Comparison of ENCODE assay signal across 9 mouse cellular contexts in genomic region chr2:57350615-57351014, GRCm38 (mm10).
A peak's percentile ranks its signal among the peaks of the same experiment; 100 is the strongest.
DNase-seq lines count a peak whose midpoint lies in the region; ATAC-seq and TF ChIP-seq lines count a peak whose summit lies in the region.
"Had no signal": no experiment of that assay in that cellular context is flagged by ENCODE, and none has a peak within 500 bp of the region (broad histone marks: within the 10 kb centered on the region; RNA-seq: fewer than 3 reads in every experiment).

No protein-coding gene starts in this region.

- peak; percentile 46; the same call in 1 of the 2 replicates for ATAC-seq in forebrain, embryonic 11.5 days (replicated peaks; ENCODE audit: low FRiP score)
- ATAC-seq in forebrain, postnatal 0 days, result no peak
- ATAC-seq in neural tube, embryonic 13.5 days (ENCODE audit: low read depth), result peak; percentile 56; the same call in 1 of the 2 replicates
- ATAC-seq in limb, embryonic 14.5 days (ENCODE audit: low FRiP score, low read depth), result no peak
- 0 out of 2 replicates have a peak, but pooled peaks have one; percentile 50 for ATAC-seq in stomach, embryonic 16.5 days (ENCODE audit: insufficient read depth, low FRiP score)

- H3K4me2 ChIP-seq in forebrain, embryonic 11.5 days (ENCODE audit: low read depth, low read length, severe bottlenecking), result no peak overlapping the region
- H3K4me2 ChIP-seq in forebrain, postnatal 0 days (ENCODE audit: low read depth), result no peak overlapping the region
- H3K4me2 ChIP-seq in neural tube, embryonic 13.5 days, result no peak overlapping the region
- H3K4me2 ChIP-seq in limb, embryonic 14.5 days (replicated peaks; ENCODE audit: low read depth, low read length, severe bottlenecking), result no peak overlapping the region
- H3K4me2 ChIP-seq in stomach, embryonic 16.5 days (ENCODE audit: low read depth, low read length), result 0 out of 2 replicates have a peak overlapping the region, but pooled peaks have one; percentile 8

- DNase-seq in forebrain, embryonic 11.5 days (ENCODE audit: low spot score), result no peak
- no peak for DNase-seq in forebrain, postnatal 0 days
- no peak for DNase-seq in neural tube, embryonic 10.5 days (ENCODE audit: extremely low spot score, low spot score)
- DNase-seq in limb, embryonic 14.5 days (ENCODE audit: low spot score), result peak; percentile 20
- DNase-seq in left cerebral cortex, postnatal 25 days (ENCODE audit: low spot score in 2 of 2), result no peak
- no peak for DNase-seq in yolk sac, embryonic 10.5 days (ENCODE audit: low spot score)
- DNase-seq: kidney, adult 18-20 months had no signal

- 0 out of 2 replicates have a peak, but pooled peaks cover 2% of the 10 kb centered on the region for H3K4me1 ChIP-seq in forebrain, embryonic 11.5 days (replicated peaks; ENCODE audit: control insufficient read depth, insufficient read depth, low read length)
- no peaks in the 10 kb centered on the region for H3K4me1 ChIP-seq in forebrain, postnatal 0 days (ENCODE audit: insufficient read depth)
- H3K4me1 ChIP-seq in neural tube, embryonic 13.5 days (replicated peaks), result 0 out of 2 replicates have a peak, but pooled peaks cover 3% of the 10 kb centered on the region
- H3K4me1 ChIP-seq in limb, embryonic 14.5 days (ENCODE audit: control insufficient read depth, insufficient read depth, low read length), result peaks cover 6% of the 10 kb centered on the region; the same call in 1 of the 2 replicates
- H3K4me1 ChIP-seq in stomach, embryonic 16.5 days (ENCODE audit: control insufficient read depth, insufficient read depth, low read length), result no peaks in the 10 kb centered on the region

- no peaks in the 10 kb centered on the region for H3K36me3 ChIP-seq in forebrain, embryonic 11.5 days (ENCODE audit: control insufficient read depth, insufficient read depth, low read length)
- no peaks in the 10 kb centered on the region; the same call in 1 of the 2 replicates for H3K36me3 ChIP-seq in forebrain, postnatal 0 days (ENCODE audit: insufficient read depth)
- no peaks in the 10 kb centered on the region for H3K36me3 ChIP-seq in neural tube, embryonic 13.5 days
- H3K36me3 ChIP-seq in limb, embryonic 14.5 days (ENCODE audit: control insufficient read depth, insufficient read depth, low read length), result no peaks in the 10 kb centered on the region
- H3K36me3 ChIP-seq in stomach, embryonic 16.5 days (ENCODE audit: control insufficient read depth, insufficient read depth, low read length), result peaks cover 3% of the 10 kb centered on the region; the same call in 1 of the 2 replicates

- H3K4me3 ChIP-seq in forebrain, embryonic 11.5 days (ENCODE audit: low read depth, low read length), result no peak overlapping the region
- H3K4me3 ChIP-seq in forebrain, postnatal 0 days (ENCODE audit: low read depth, low read length), result no peak overlapping the region
- H3K4me3 ChIP-seq in neural tube, embryonic 13.5 days, result no peak overlapping the region
- no peak overlapping the region for H3K4me3 ChIP-seq in limb, embryonic 14.5 days (replicated peaks; ENCODE audit: low read length)
- H3K4me3 ChIP-seq in stomach, embryonic 16.5 days (replicated peaks; ENCODE audit: low read length), result no peak overlapping the region

- H3K9me3 ChIP-seq in forebrain, embryonic 11.5 days (ENCODE audit: control insufficient read depth, low read length), result no peaks in the 10 kb centered on the region
- H3K9me3 ChIP-seq in forebrain, postnatal 0 days (ENCODE audit: low read length), result no peaks in the 10 kb centered on the region
- H3K9me3 ChIP-seq in neural tube, embryonic 13.5 days, result no peaks in the 10 kb centered on the region
- no peaks in the 10 kb centered on the region for H3K9me3 ChIP-seq in limb, embryonic 14.5 days (ENCODE audit: control insufficient read depth, low read length)
- H3K9me3 ChIP-seq in stomach, embryonic 16.5 days (replicated peaks; ENCODE audit: control insufficient read depth, low read length), result no peaks in the 10 kb centered on the region

- H3K27ac ChIP-seq in forebrain, embryonic 11.5 days (ENCODE audit: low read depth, low read length), result no peak overlapping the region
- no peak overlapping the region for H3K27ac ChIP-seq in forebrain, postnatal 0 days (ENCODE audit: low read depth, low read length)
- no peak overlapping the region for H3K27ac ChIP-seq in neural tube, embryonic 13.5 days (replicated peaks)
- H3K27ac ChIP-seq in limb, embryonic 14.5 days (replicated peaks; ENCODE audit: low read depth, low read length), result no peak overlapping the region
- H3K27ac ChIP-seq in stomach, embryonic 16.5 days (ENCODE audit: low read length), result no peak overlapping the region

- H3K9ac ChIP-seq in forebrain, embryonic 11.5 days (ENCODE audit: low read length), result no peak overlapping the region
- no peak overlapping the region for H3K9ac ChIP-seq in forebrain, postnatal 0 days
- H3K9ac ChIP-seq in neural tube, embryonic 13.5 days, result no peak overlapping the region
- no peak overlapping the region for H3K9ac ChIP-seq in limb, embryonic 14.5 days (ENCODE audit: low read depth, low read length, severe bottlenecking)
- no peak overlapping the region for H3K9ac ChIP-seq in stomach, embryonic 16.5 days (ENCODE audit: low read length)

- WGBS in forebrain, embryonic 11.5 days, result 72% methylated on average over 9 of the region's 9 CpGs
- WGBS in forebrain, postnatal 0 days, result 26% methylated on average over 9 of the region's 9 CpGs
- WGBS in neural tube, embryonic 13.5 days, result 55% methylated on average over 9 of the region's 9 CpGs
- WGBS in limb, embryonic 14.5 days, result 26% methylated on average over 9 of the region's 9 CpGs
- WGBS in stomach, embryonic 16.5 days, result 43% methylated on average over 9 of the region's 9 CpGs

- intact Hi-C loops in left cerebral cortex, postnatal 25 days (cut with DNase I), result no loop called here

- H3K27me3 ChIP-seq in forebrain, embryonic 11.5 days (ENCODE audit: control insufficient read depth, insufficient read depth, low read length), result no peaks in the 10 kb centered on the region
- H3K27me3 ChIP-seq in forebrain, postnatal 0 days (ENCODE audit: insufficient read depth, low read length), result no peaks in the 10 kb centered on the region
- H3K27me3 ChIP-seq in neural tube, embryonic 13.5 days, result no peaks in the 10 kb centered on the region
- H3K27me3 ChIP-seq in limb, embryonic 14.5 days (ENCODE audit: control insufficient read depth, insufficient read depth, low read length), result no peaks in the 10 kb centered on the region
- H3K27me3 ChIP-seq in stomach, embryonic 16.5 days (ENCODE audit: control insufficient read depth, insufficient read depth, low read length), result no peaks in the 10 kb centered on the region

- no peak for TF ChIP-seq CTCF in forebrain, postnatal 0 days (IDR thresholded peaks at IDR 0.05; ENCODE audit: low read depth)

- no peak for TF ChIP-seq POLR2A in limb, embryonic 14.5 days (IDR thresholded peaks at IDR 0.05; ENCODE audit: borderline replicate concordance, extremely low read depth, insufficient read depth, insufficient read length)

Comparison
In these comparisons a context has a peak if more than half of its experiments do, and no peak if none do; other contexts are left out.
1. ATAC-seq: peak in forebrain, embryonic 11.5 days (single experiment), neural tube, embryonic 13.5 days (single experiment) and stomach, embryonic 16.5 days (single experiment); none in forebrain, postnatal 0 days (single experiment) and limb, embryonic 14.5 days (single experiment).